Mouse (Mus musculus) intestine, embryonic 16.5 days (tissue): ENCODE data around the gene Nhlh1. TPM values are rescaled to one million over a fixed set of nuclear protein-coding genes. Genes with fewer than 3 reads are reported as not detected.
A peak's percentile ranks its signal among the peaks of the same experiment; 100 is the strongest.

Source experiments
- ATAC-seq: fragments of 200-750 bp; cut with Nextera tagmentation; 2 replicates; pipeline ENCODE4 v1.8.0; 2017; ENCODE audit warnings: moderate TSS enrichment, moderate library complexity
- H3K27ac ChIP-seq: fragments of 300-500 bp; sonication (generic); 2 replicates; pipeline ENCODE4 v1.5.1; 2014; ENCODE audit warnings: mild to moderate bottlenecking, low read length
- H3K27me3 ChIP-seq: fragments of 300-500 bp; sonication (generic); replicated peaks from 2 replicates; pipeline ENCODE4 v1.6.1; 2014; ENCODE audit warnings: low read length, control low read depth, mixed read lengths; ENCODE audit not compliant: control insufficient read depth, insufficient read depth
- H3K36me3 ChIP-seq: fragments of 300-500 bp; sonication (generic); 2 replicates; pipeline ENCODE4 v1.6.1; 2014; ENCODE audit warnings: low read length, control low read depth; ENCODE audit not compliant: control insufficient read depth, insufficient read depth
- H3K4me1 ChIP-seq: fragments of 300-500 bp; sonication (generic); 2 replicates; pipeline ENCODE4 v1.6.1; 2014; ENCODE audit warnings: low read length, control low read depth, mixed read lengths; ENCODE audit not compliant: control insufficient read depth, insufficient read depth
- H3K4me2 ChIP-seq: fragments of 300-500 bp; sonication (generic); 2 replicates; pipeline ENCODE4 v1.6.1; 2014; ENCODE audit warnings: low read depth, low read length, control low read depth
- H3K4me3 ChIP-seq: fragments of 300-500 bp; sonication (generic); 2 replicates; pipeline ENCODE4 v1.5.1; 2014; ENCODE audit warnings: mild to moderate bottlenecking, low read length
- H3K9ac ChIP-seq: fragments of 300-500 bp; sonication (generic); 2 replicates; pipeline ENCODE4 v1.6.1; 2014; ENCODE audit warnings: low read depth, low read length
- H3K9me3 ChIP-seq: fragments of 300-500 bp; sonication (generic); 2 replicates; pipeline ENCODE4 v1.6.1; 2016; ENCODE audit warnings: low read length, control low read depth; ENCODE audit not compliant: control insufficient read depth
- WGBS: fragments of 180-500 bp; shearing (Covaris S2); extraction: QIAGEN DNeasy Blood & Tissue Kit; methylation state at CpG from one replicate; pipeline ENCODE4 v1.1.7; 2014; 5-methylcytosine and 5-hydroxymethylcytosine counted together
- polyA plus RNA-seq: library from polyadenylated mRNA; unstranded; fragments of >200 nt; fragmentation: Nextera tagmentation; extraction: Ambion mirVana; gene quantifications from 2 replicates; pipeline ENCODE4 v1.2.1, GENCODE M21; 2015

The Nhlh1 gene
- 0.09 TPM in 1 of 2 replicates, not detected in the other for polyA plus RNA-seq

- WGBS: 42% methylated on average over 2 of the region's 2 CpGs
- H3K36me3 ChIP-seq: no peaks in the 10 kb centered on the region
- H3K9ac ChIP-seq: 0 out of 2 replicates have a peak within 1 kb of the TSS, but pooled peaks have one; percentile 4
- no peak within 1 kb of the TSS for H3K4me3 ChIP-seq
- no peak within 1 kb of the TSS for H3K27ac ChIP-seq
- H3K4me2 ChIP-seq: no peak within 1 kb of the TSS
- H3K27me3 ChIP-seq: peaks cover 10% of the 10 kb centered on the region
- ATAC-seq: no peak
- no peaks in the 10 kb centered on the region for H3K9me3 ChIP-seq
- peaks cover 27% of the 10 kb centered on the region for H3K4me1 ChIP-seq
Observed at GRCm38 (mm10) chr1:172057491-172057921, at the start of gene Nhlh1. TSS of gene Nhlh1 (minus strand) at chr1:172057573.

GRCm38 (mm10) chr1:172105101-172105500 is 47.7 kb upstream of the Nhlh1 start:
- H3K36me3 ChIP-seq: peaks cover 28% of the 10 kb centered on the region
- 65% methylated on average over 11 of the region's 11 CpGs for WGBS
- H3K27me3 ChIP-seq: no peaks in the 10 kb centered on the region
- no peaks in the 10 kb centered on the region for H3K9me3 ChIP-seq
- 0 out of 2 replicates have a peak, but pooled peaks have one; percentile 24 for ATAC-seq
- H3K4me3 ChIP-seq: no peak overlapping the region
- no peak overlapping the region for H3K4me2 ChIP-seq
- H3K9ac ChIP-seq: no peak overlapping the region
- no peak overlapping the region for H3K27ac ChIP-seq
- H3K4me1 ChIP-seq: no peaks in the 10 kb centered on the region

GRCm38 (mm10) chr1:172103619-172104018 is 46.2 kb upstream of the Nhlh1 start:
- H3K27ac ChIP-seq: no peak overlapping the region
- H3K4me3 ChIP-seq: no peak overlapping the region
- no peak overlapping the region for H3K9ac ChIP-seq
- no peak for ATAC-seq
- H3K9me3 ChIP-seq: no peaks in the 10 kb centered on the region
- no peak overlapping the region for H3K4me2 ChIP-seq
- peaks cover 28% of the 10 kb centered on the region for H3K36me3 ChIP-seq
- no peaks in the 10 kb centered on the region for H3K27me3 ChIP-seq
- H3K4me1 ChIP-seq: no peaks in the 10 kb centered on the region
- WGBS: 82% methylated on average over 4 of the region's 4 CpGs

- Histone ChIP-seq H3K9me3 (no peaks in the 10 kb centered on the region), H3K9ac (no peak overlapping the region), H3K4me1 (no peaks in the 10 kb centered on the region), H3K36me3 (peaks cover 10% of the 10 kb centered on the region), H3K4me2 (no peak overlapping the region), H3K27ac (peak overlapping the region; percentile 40; the same call in 1 of the 2 replicates), H3K27me3 (no peaks in the 10 kb centered on the region), H3K4me3 (no peak overlapping the region)
- WGBS: 65% methylated on average over 6 of the region's 6 CpGs
- peak; percentile 91 for ATAC-seq
Observed at GRCm38 (mm10) chr1:172099325-172100033, 42.1 kb upstream of the Nhlh1 start.

- Histone ChIP-seq H3K27me3 (no peaks in the 10 kb centered on the region), H3K4me1 (no peaks in the 10 kb centered on the region), H3K4me2 (no peak overlapping the region), H3K36me3 (peaks cover 12% of the 10 kb centered on the region; the same call in 1 of the 2 replicates), H3K9ac (no peak overlapping the region), H3K4me3 (no peak overlapping the region), H3K27ac (no peak overlapping the region), H3K9me3 (no peaks in the 10 kb centered on the region)
- no peak for ATAC-seq
- 78% methylated on average over 6 of the region's 6 CpGs for WGBS
Observed at GRCm38 (mm10) chr1:172095202-172095601, 37.8 kb upstream of the Nhlh1 start.

GRCm38 (mm10) chr1:172094295-172094694 is 36.9 kb upstream of the Nhlh1 start:
- H3K9ac ChIP-seq: no peak overlapping the region
- no peak for ATAC-seq
- no peak overlapping the region for H3K4me3 ChIP-seq
- no peak overlapping the region for H3K4me2 ChIP-seq
- no peaks in the 10 kb centered on the region for H3K27me3 ChIP-seq
- H3K9me3 ChIP-seq: no peaks in the 10 kb centered on the region
- peaks cover 18% of the 10 kb centered on the region; the same call in 1 of the 2 replicates for H3K36me3 ChIP-seq
- H3K4me1 ChIP-seq: no peaks in the 10 kb centered on the region
- no peak overlapping the region for H3K27ac ChIP-seq

- no peak for ATAC-seq
- H3K36me3 ChIP-seq: peaks cover 23% of the 10 kb centered on the region
Observed at GRCm38 (mm10) chr1:172093522-172093921, 36.1 kb upstream of the Nhlh1 start.

GRCm38 (mm10) chr1:172082899-172083445 is 25.6 kb upstream of the Nhlh1 start:
- Histone ChIP-seq H3K4me1 (peaks cover 14% of the 10 kb centered on the region), H3K27ac (peak overlapping the region; percentile 62), H3K9me3 (no peaks in the 10 kb centered on the region), H3K36me3 (no peaks in the 10 kb centered on the region), H3K4me2 (peak overlapping the region; percentile 49), H3K9ac (peak overlapping the region; percentile 77), H3K4me3 (peak overlapping the region; percentile 74), H3K27me3 (no peaks in the 10 kb centered on the region)
- WGBS: under 1% methylated on average over 24 of the region's 24 CpGs
- ATAC-seq: peak; percentile 72

More at GRCm38 (mm10) chr1:172093522-172093921, 36.1 kb upstream of the Nhlh1 start:
- Histone ChIP-seq H3K4me3 (no peak overlapping the region), H3K4me2 (no peak overlapping the region), H3K9me3 (no peaks in the 10 kb centered on the region), H3K4me1 (no peaks in the 10 kb centered on the region), H3K27me3 (no peaks in the 10 kb centered on the region), H3K9ac (no peak overlapping the region), H3K27ac (no peak overlapping the region)
- 63% methylated on average over 3 of the region's 3 CpGs for WGBS

GRCm38 (mm10) chr1:172082101-172082898 is 24.9 kb upstream of the Nhlh1 start, which contains the start of the genes Copa and Ncstn:
TSS of gene Copa (plus strand) at chr1:172082529.
TSS of gene Ncstn (minus strand) at chr1:172082795.
- H3K4me2 ChIP-seq: peak within 1 kb of the TSS; percentile 59
- peak; percentile 96 for ATAC-seq
- H3K27ac ChIP-seq: peak within 1 kb of the TSS; percentile 79
- no peaks in the 10 kb centered on the region for H3K27me3 ChIP-seq
- peak within 1 kb of the TSS; percentile 77 for H3K9ac ChIP-seq
- H3K9me3 ChIP-seq: no peaks in the 10 kb centered on the region
- peak within 1 kb of the TSS; percentile 74 for H3K4me3 ChIP-seq
- peaks cover 14% of the 10 kb centered on the region for H3K4me1 ChIP-seq
- WGBS: under 1% methylated on average over 40 of the region's 40 CpGs
- no peaks in the 10 kb centered on the region for H3K36me3 ChIP-seq
